Mouse (Mus musculus): ENCODE results near the gene Trmt44.

- TF ChIP-seq FLI1 (IDR thresholded peaks at IDR 0.05; ENCODE audit: low read length): no peak
- TF ChIP-seq GATA1 (IDR thresholded peaks at IDR 0.05; ENCODE audit: borderline replicate concordance, low read length): no peak
Observed at GRCm38 (mm10) chr5:35592824-35593223, 18.0 kb upstream of the Trmt44 start.

Measured in megakaryocyte, embryonic 14.5 days (primary cell).